Mouse (Mus musculus): Measurements from ENCODE around the gene Pvr.
A peak's percentile ranks its signal among the peaks of the same experiment; 100 is the strongest.

Gene Pvr

GRCm38 (mm10) chr7:19920506-19921261 is at the start of gene Pvr:
Pvr (minus strand) TSS chr7:19921160.
- DNase-seq (ENCODE audit: low spot score in 2 of 2), result peak in 1 of 2 experiments; percentile 36

GRCm38 (mm10) chr7:19970196-19970595 is 49.2 kb upstream of the Pvr start:
- DNase-seq (ENCODE audit: low spot score in 2 of 2), result no peak

DNA sequence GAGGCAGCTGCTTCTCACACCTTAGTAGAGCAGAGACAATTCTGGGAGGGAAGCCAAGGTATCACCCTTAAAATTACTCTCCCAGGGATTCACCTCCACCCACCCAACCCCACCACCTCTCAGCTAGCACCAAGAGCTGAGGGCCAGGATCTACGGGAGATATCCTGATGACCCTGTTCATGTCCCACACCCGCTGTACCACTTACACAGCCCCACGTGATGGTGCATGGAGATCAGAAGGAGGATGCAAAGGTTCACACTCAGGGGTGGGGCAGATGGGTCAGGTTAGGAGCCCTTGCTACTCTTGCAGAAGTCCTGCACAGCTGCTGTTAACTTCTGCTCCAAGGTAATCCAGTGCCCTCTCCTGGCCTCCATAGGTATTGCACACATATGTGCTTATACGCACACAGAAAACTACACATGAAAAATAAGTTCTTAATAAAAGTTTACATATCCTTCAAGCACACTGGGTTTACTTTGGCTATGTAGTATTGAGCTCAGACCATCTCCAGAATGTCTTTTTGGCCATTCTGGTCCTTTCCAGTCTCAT is 48.7 kb upstream of the Pvr start:
- DNase-seq (ENCODE audit: low spot score in 2 of 2), result no peak

- DNase-seq (ENCODE audit: low spot score in 2 of 2), result no peak
Observed at GRCm38 (mm10) chr7:19969106-19969505, 48.1 kb upstream of the Pvr start.

- DNase-seq (ENCODE audit: low spot score in 2 of 2), result no peak
Observed at GRCm38 (mm10) chr7:19964985-19965579, 44.1 kb upstream of the Pvr start, which contains the start of gene Ceacam20. Ceacam20 (plus strand) TSS chr7:19965412.

DNA sequence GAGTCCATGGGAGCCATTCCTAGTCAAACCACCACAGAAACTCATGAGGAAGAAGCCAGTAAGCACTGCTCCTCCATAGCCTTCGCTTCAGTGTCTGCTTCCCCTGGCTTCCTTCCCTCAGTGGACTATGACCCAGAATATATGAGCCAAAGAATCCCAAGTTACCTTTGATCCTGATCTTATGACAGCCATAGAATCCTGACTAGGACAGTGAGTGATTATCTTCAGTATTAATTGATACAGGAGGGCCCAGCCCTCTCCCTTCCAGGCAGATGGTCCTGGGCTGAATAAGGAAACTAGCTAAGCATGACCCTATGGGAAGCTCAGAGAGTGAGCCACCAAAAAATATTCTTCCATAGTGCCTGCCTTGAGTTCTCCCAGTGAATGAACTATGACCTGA is 41.5 kb upstream of the Pvr start:
- no peak for DNase-seq (ENCODE audit: low spot score in 2 of 2)

- DNase-seq (ENCODE audit: low spot score in 2 of 2), result peak; percentile 52 to 83
Observed at GRCm38 (mm10) chr7:19956341-19956781, 35.4 kb upstream of the Pvr start.

GRCm38 (mm10) chr7:19955861-19956260 is 34.9 kb upstream of the Pvr start:
- no peak for DNase-seq (ENCODE audit: low spot score in 2 of 2)

DNA sequence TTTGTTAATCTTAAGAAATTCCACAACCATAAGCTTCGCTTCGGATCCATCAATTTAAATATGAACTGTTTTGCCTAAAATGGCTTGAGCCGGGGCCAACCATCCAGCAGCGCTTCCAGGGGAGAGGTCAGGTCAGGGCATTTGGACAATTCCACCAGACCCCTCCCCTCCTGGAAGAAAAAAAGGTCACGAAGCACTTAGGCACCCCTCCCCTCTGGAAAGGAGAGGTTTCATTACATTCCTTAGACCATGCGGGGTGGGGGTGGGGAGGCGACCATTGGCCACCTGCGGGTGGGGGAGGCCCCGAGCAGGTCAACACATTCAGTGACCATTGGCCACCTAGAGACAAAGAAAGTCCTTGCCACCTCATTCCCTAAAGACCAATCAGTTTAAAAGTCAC is 32.1 kb upstream of the Pvr start:
- no peak for DNase-seq (ENCODE audit: low spot score in 2 of 2)

- no peak for DNase-seq (ENCODE audit: low spot score in 2 of 2)
Observed at GRCm38 (mm10) chr7:19952320-19952986, 31.5 kb upstream of the Pvr start.

DNA sequence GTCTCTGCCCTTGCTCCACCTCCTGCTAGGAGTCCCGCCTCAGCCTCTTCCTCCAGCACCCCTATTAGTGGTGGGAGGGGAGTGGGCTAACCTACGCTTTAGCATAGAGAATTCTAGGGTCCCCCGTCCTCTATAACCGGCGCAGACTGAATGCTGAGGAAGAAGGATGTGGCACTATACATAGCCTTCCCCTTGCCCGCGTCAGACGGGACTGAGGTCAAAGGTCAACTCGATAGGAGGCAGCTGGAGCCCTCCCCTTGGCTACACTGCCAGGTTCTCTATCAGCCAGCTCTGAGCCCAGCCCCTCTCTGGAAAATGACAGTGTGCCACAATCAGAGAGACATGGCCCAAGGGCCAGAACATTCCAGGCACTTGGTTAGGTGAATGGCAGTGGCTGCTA is 29.6 kb upstream of the Pvr start, which contains the start of gene Igsf23:
Gene Igsf23, minus strand, starts transcription at position 168 of the 400 bp plus-strand sequence.
- DNase-seq (ENCODE audit: low spot score in 2 of 2), result no peak

DNA sequence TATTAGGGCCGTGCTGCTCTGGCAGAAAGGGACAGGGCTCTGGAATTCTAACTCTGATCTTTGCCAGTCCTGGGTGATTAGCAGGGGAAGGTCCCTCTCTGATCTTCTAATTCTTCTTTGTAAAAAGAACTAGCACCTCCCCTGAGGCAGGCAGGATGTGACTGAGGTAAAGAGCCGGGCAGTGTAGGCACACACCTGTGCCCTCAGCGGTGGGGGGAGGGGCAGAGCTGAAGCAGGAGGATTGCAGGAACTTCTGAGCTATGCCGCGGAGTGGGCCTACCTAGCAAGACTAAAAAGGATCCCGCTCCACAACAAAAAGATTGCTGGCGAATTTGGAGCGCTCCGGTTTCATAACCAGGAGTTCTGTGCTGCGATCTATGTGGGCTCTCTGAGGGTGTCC is 29.0 kb upstream of the Pvr start:
- DNase-seq (ENCODE audit: low spot score in 2 of 2), result no peak

GRCm38 (mm10) chr7:19948956-19949355 is 28.0 kb upstream of the Pvr start:
- DNase-seq (ENCODE audit: low spot score in 2 of 2), result no peak

GRCm38 (mm10) chr7:19945821-19946515 is 25.0 kb upstream of the Pvr start:
- no peak for DNase-seq (ENCODE audit: low spot score in 2 of 2)

GRCm38 (mm10) chr7:19945201-19945600 is 24.2 kb upstream of the Pvr start:
- DNase-seq (ENCODE audit: low spot score in 2 of 2), result no peak

GRCm38 (mm10) chr7:19944709-19945108 is 23.7 kb upstream of the Pvr start:
- no peak for DNase-seq (ENCODE audit: low spot score in 2 of 2)

DNA sequence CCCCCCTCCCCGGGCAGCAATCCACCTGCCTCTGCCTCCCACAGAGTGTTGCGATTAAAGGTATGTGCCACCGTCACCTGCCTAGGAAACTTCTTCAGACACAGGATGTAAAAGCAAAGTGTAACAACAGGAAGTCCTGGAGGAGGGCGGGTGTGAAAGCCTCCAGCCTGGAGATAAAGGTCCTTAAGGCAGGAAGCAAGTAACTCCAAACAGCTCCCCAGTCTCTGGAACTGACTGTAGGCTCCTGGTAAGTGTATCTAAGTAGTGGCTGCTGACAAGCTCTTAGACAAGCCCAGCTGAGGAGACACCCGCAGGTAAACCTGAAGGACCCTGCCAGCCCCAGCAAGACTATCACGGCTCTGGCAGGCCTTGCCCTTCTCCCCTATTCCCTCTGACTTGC is 19.3 kb upstream of the Pvr start:
- DNase-seq (ENCODE audit: low spot score in 2 of 2), result no peak

DNA sequence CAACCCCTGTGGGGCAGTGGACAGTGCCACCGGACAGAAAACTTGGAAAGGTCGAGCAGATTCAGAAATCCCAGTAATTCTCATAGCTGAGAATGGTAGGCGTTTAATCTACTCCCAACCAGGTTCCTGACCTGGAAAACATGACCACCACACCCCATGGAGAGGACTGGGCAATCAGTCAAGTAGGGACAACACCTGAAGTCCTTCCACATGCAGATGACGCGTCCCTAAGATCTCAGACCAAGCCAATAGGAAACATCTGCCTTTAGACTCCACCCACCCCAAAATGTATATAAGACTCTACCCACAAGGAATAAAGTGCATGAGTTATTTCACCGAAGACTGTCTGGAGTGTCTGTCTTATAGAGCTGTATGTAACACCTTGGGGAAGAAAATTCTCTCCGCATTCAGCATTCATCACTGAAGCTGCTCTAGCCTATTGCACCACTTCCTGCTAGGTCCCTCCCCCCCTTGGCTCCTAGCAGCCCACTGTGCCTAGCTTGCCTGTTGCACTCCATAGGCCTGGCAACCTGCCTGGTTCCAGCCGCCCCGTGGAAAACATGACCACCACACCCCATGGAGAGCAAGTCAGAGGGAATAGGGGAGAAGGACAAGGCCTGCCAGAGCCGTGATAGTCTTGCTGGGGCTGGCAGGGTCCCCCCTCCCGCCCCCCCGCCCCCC is 18.7 kb upstream of the Pvr start:
- peak in 1 of 2 experiments; percentile 49 for DNase-seq (ENCODE audit: low spot score in 2 of 2)

DNA sequence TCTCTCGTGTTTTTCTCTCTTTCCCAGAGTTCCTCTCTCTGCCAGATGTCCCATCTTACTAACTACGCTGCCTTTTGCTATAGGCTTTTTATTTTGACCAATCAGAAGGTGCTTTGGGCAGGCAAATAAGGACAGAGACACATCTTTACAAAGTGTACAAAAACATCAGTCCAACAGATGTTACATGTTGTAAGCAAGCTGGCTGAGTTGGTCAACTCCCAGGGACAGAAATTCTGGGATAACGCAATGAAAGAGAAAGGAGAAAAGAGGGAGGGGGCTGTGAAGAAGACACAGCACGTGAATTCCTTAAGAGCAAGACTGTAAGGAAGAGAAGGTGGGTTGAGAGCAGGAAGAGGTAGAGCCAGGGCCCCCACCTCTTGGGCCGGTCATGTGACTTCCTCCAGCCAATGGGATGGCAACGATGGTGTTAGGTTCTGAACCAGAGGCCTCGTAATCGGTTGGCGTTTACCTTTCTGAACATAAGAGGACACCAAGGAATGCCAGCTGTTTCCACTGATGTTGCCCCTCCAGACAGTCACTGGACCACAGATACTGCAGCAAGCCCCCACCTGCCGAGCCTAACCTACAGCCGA is 16.4 kb upstream of the Pvr start:
- no peak for DNase-seq (ENCODE audit: low spot score in 2 of 2)

DNA sequence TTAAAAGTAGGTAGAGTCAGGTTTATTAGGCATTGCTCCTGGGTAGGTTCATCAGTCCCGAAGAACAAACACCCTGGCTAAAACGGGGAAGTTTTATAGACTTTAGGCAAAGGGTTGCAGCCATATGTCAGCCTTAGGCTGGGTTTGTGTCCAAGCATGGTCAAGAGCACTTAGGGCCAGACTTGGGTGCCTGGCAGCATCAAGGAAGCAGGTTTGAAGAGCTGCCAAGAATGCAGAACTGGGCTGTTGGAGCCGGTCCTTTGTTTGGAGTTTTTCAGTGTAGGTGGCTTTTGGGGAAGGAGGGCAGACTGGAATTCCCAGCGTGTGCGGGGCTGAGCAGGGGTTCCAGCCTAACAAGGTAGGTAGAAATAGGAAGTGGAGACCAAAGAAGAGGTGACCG is 15.0 kb upstream of the Pvr start:
- DNase-seq (ENCODE audit: low spot score in 2 of 2), result no peak

Data from cerebellum, postnatal 4 days (tissue).